Mouse (Mus musculus): Measurements from ENCODE around the gene Emc10.

DNA sequence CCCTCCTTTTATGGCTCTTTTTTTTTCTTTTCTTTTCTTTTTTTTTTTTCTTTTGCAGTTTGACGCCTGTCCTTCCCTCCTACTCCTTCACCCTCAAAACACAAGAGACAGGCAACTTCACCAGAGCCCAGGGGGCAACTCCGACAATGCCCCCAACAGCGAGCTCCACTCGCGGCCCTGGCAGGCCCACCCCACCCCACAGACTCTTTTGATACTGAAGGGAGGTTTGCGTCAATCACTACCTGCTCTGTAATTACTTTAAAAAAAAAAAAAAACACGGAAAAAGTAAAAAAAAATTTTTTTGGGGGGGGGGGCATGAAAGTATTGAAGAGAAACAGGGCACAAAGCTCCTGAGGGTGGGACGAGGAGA lies 33.3 kb downstream of the Emc10 start:
- TF ChIP-seq TAL1 (IDR thresholded peaks at IDR 0.05; ENCODE audit: low read length) (no peak), GATA1 (IDR thresholded peaks at IDR 0.05; ENCODE audit: low read length) (no peak)

All from erythroblast, embryonic 14.5 days (primary cell).